Mouse (Mus musculus): ENCODE measurements around the gene Dglucy. TPM values are rescaled to one million over a fixed set of nuclear protein-coding genes. Genes with fewer than 3 reads are reported as not detected.
A peak's percentile ranks its signal among the peaks of the same experiment; 100 is the strongest.

Gene Dglucy
- 13.3 and 14.6 TPM in 2 replicates for total RNA-seq (2017)

GRCm38 (mm10) chr12:100778934-100779865 lies at the start of gene Dglucy:
Gene Dglucy (plus strand): TSS chr12:100779057.
- peak; percentile 61 for ATAC-seq (replicated peaks; ENCODE audit: low read depth, poor library complexity, severe bottlenecking)

GRCm38 (mm10) chr12:100735156-100735555 lies 43.7 kb upstream of the Dglucy start:
- ATAC-seq (replicated peaks; ENCODE audit: low read depth, poor library complexity, severe bottlenecking): no peak

- no peak for ATAC-seq (replicated peaks; ENCODE audit: low read depth, poor library complexity, severe bottlenecking)
Observed at GRCm38 (mm10) chr12:100735581-100735980, 43.3 kb upstream of the Dglucy start.

GRCm38 (mm10) chr12:100738498-100738897 lies 40.4 kb upstream of the Dglucy start:
- no peak for ATAC-seq (replicated peaks; ENCODE audit: low read depth, poor library complexity, severe bottlenecking)

GRCm38 (mm10) chr12:100739011-100739570 lies 39.8 kb upstream of the Dglucy start:
- no peak for ATAC-seq (replicated peaks; ENCODE audit: low read depth, poor library complexity, severe bottlenecking)

- peak; percentile 47; the same call in 1 of the 2 replicates for ATAC-seq (replicated peaks; ENCODE audit: low read depth, poor library complexity, severe bottlenecking)
Observed at GRCm38 (mm10) chr12:100740313-100740712, 38.5 kb upstream of the Dglucy start.

GRCm38 (mm10) chr12:100742468-100742867 lies 36.4 kb upstream of the Dglucy start:
- ATAC-seq (replicated peaks; ENCODE audit: low read depth, poor library complexity, severe bottlenecking): no peak

- peak; percentile 88 for ATAC-seq (replicated peaks; ENCODE audit: low read depth, poor library complexity, severe bottlenecking)
Observed at GRCm38 (mm10) chr12:100752977-100753376, 25.9 kb upstream of the Dglucy start.

GRCm38 (mm10) chr12:100753716-100754115 lies 25.1 kb upstream of the Dglucy start:
- ATAC-seq (replicated peaks; ENCODE audit: low read depth, poor library complexity, severe bottlenecking): no peak

GRCm38 (mm10) chr12:100757427-100757826 lies 21.4 kb upstream of the Dglucy start:
- ATAC-seq (replicated peaks; ENCODE audit: low read depth, poor library complexity, severe bottlenecking): no peak

GRCm38 (mm10) chr12:100762663-100763425 lies 16.0 kb upstream of the Dglucy start:
- ATAC-seq (replicated peaks; ENCODE audit: low read depth, poor library complexity, severe bottlenecking): no peak

GRCm38 (mm10) chr12:100764329-100765018 lies 14.4 kb upstream of the Dglucy start:
- peak; percentile 54 for ATAC-seq (replicated peaks; ENCODE audit: low read depth, poor library complexity, severe bottlenecking)

GRCm38 (mm10) chr12:100769871-100770270 lies 9.0 kb upstream of the Dglucy start:
- ATAC-seq (replicated peaks; ENCODE audit: low read depth, poor library complexity, severe bottlenecking): no peak

GRCm38 (mm10) chr12:100770765-100771164 lies 8.1 kb upstream of the Dglucy start:
- ATAC-seq (replicated peaks; ENCODE audit: low read depth, poor library complexity, severe bottlenecking): no peak

- ATAC-seq (replicated peaks; ENCODE audit: low read depth, poor library complexity, severe bottlenecking): peak; percentile 47
Observed at GRCm38 (mm10) chr12:100772230-100772984, 6.5 kb upstream of the Dglucy start.

- ATAC-seq (replicated peaks; ENCODE audit: low read depth, poor library complexity, severe bottlenecking): no peak
Observed at GRCm38 (mm10) chr12:100774756-100775155, 4.1 kb upstream of the Dglucy start.

GRCm38 (mm10) chr12:100775291-100775690 lies 3.6 kb upstream of the Dglucy start:
- no peak for ATAC-seq (replicated peaks; ENCODE audit: low read depth, poor library complexity, severe bottlenecking)

GRCm38 (mm10) chr12:100775911-100776581 lies 2.8 kb upstream of the Dglucy start:
- ATAC-seq (replicated peaks; ENCODE audit: low read depth, poor library complexity, severe bottlenecking): peak; percentile 48

GRCm38 (mm10) chr12:100776991-100777390 lies 1.9 kb upstream of the Dglucy start:
- no peak for ATAC-seq (replicated peaks; ENCODE audit: low read depth, poor library complexity, severe bottlenecking)

Data from common myeloid progenitor, adult 5-6 weeks (primary cell).